16 mouse cellular contexts compared by ENCODE assay signal in the genomic region with DNA sequence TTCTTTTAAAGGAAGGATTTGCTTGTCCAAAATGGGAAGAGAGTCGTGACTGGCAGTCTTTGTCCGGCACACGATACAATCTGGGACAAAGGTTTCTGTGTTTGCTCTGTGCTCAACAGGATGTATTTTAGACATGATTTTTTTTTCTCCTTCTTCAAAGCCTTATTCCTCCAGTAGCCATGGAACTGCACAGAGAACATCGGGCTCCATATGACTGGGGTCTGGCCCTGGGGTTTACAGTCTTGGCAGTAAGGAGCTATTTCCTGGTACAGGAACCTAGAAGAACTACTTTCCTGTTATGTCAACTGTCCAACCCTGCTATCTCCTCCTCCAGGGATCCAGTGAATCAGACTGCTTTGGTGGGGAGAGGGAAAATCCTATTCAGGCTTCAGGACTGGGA. TPM values are rescaled to one million over a fixed set of nuclear protein-coding genes. Genes with fewer than 3 reads are reported as not detected.
A peak's percentile ranks its signal among the peaks of the same experiment; 100 is the strongest.
DNase-seq lines count a peak whose midpoint lies in the region; ATAC-seq lines count a peak whose summit lies in the region.
"Had no signal": no experiment of that assay in that cellular context is flagged by ENCODE, and none has a peak within 500 bp of the region (broad histone marks: within the 10 kb centered on the region; RNA-seq: fewer than 3 reads in every experiment).

No protein-coding gene starts in this region.

- 0 out of 2 replicates have a peak, but pooled peaks cover 2% of the 10 kb centered on the region for H3K27me3 ChIP-seq in forebrain, embryonic 10.5 days (ENCODE audit: poor library complexity, severe bottlenecking)
- no peaks in the 10 kb centered on the region for H3K27me3 ChIP-seq in forebrain, embryonic 14.5 days (replicated peaks; ENCODE audit: control insufficient read depth, insufficient read depth, low read length)
- H3K27me3 ChIP-seq in hindbrain, embryonic 12.5 days = no peaks in the 10 kb centered on the region
- no peaks in the 10 kb centered on the region for H3K27me3 ChIP-seq in hindbrain, embryonic 13.5 days
- no peaks in the 10 kb centered on the region for H3K27me3 ChIP-seq in neural tube, embryonic 11.5 days (ENCODE audit: control insufficient read depth, insufficient read depth, low read length)
- H3K27me3 ChIP-seq in neural tube, embryonic 15.5 days (replicated peaks) = no peaks in the 10 kb centered on the region
- H3K27me3 ChIP-seq: neural tube, embryonic 12.5 days had no signal

- no peaks in the 10 kb centered on the region for H3K9me3 ChIP-seq in forebrain, embryonic 10.5 days
- H3K9me3 ChIP-seq in forebrain, embryonic 14.5 days (replicated peaks; ENCODE audit: control insufficient read depth, low read length) = no peaks in the 10 kb centered on the region
- no peaks in the 10 kb centered on the region for H3K9me3 ChIP-seq in hindbrain, embryonic 12.5 days (replicated peaks)
- H3K9me3 ChIP-seq in hindbrain, embryonic 13.5 days = no peaks in the 10 kb centered on the region
- no peaks in the 10 kb centered on the region for H3K9me3 ChIP-seq in neural tube, embryonic 11.5 days (ENCODE audit: control insufficient read depth, low read length)
- no peaks in the 10 kb centered on the region for H3K9me3 ChIP-seq in neural tube, embryonic 15.5 days (replicated peaks)
- H3K9me3 ChIP-seq: neural tube, embryonic 12.5 days had no signal

- no peak overlapping the region for H3K9ac ChIP-seq in forebrain, embryonic 14.5 days (ENCODE audit: low read length)
- no peak overlapping the region for H3K9ac ChIP-seq in hindbrain, embryonic 12.5 days
- H3K9ac ChIP-seq in hindbrain, embryonic 13.5 days = no peak overlapping the region
- no peak overlapping the region for H3K9ac ChIP-seq in neural tube, embryonic 11.5 days (ENCODE audit: low read length)
- H3K9ac ChIP-seq in neural tube, embryonic 15.5 days (replicated peaks) = no peak overlapping the region
- H3K9ac ChIP-seq: neural tube, embryonic 12.5 days had no signal

- peaks cover 38% of the 10 kb centered on the region for H3K4me1 ChIP-seq in forebrain, embryonic 10.5 days
- no peaks in the 10 kb centered on the region for H3K4me1 ChIP-seq in forebrain, embryonic 14.5 days (ENCODE audit: control insufficient read depth, insufficient read depth, low read length)
- peaks cover 13% of the 10 kb centered on the region for H3K4me1 ChIP-seq in hindbrain, embryonic 12.5 days
- peaks cover 2% of the 10 kb centered on the region; the same call in 1 of the 2 replicates for H3K4me1 ChIP-seq in hindbrain, embryonic 13.5 days (replicated peaks)
- 0 out of 2 replicates have a peak, but pooled peaks cover 3% of the 10 kb centered on the region for H3K4me1 ChIP-seq in neural tube, embryonic 11.5 days (ENCODE audit: control insufficient read depth, insufficient read depth, low read length)
- peaks cover 4% of the 10 kb centered on the region; the same call in 1 of the 2 replicates for H3K4me1 ChIP-seq in neural tube, embryonic 15.5 days
- H3K4me1 ChIP-seq: neural tube, embryonic 12.5 days had no signal

- no peak overlapping the region for H3K4me2 ChIP-seq in forebrain, embryonic 14.5 days (ENCODE audit: low read length)
- no peak overlapping the region for H3K4me2 ChIP-seq in hindbrain, embryonic 12.5 days (replicated peaks)
- no peak overlapping the region for H3K4me2 ChIP-seq in hindbrain, embryonic 13.5 days
- H3K4me2 ChIP-seq in neural tube, embryonic 11.5 days (ENCODE audit: low read depth) = no peak overlapping the region
- no peak overlapping the region for H3K4me2 ChIP-seq in neural tube, embryonic 15.5 days
- H3K4me2 ChIP-seq: neural tube, embryonic 12.5 days had no signal

- H3K27ac ChIP-seq in forebrain, embryonic 10.5 days = peak overlapping the region; percentile 44; the same call in 1 of the 2 replicates
- H3K27ac ChIP-seq in forebrain, embryonic 14.5 days (ENCODE audit: low read depth, low read length) = no peak overlapping the region
- 0 out of 2 replicates have a peak overlapping the region, but pooled peaks have one; percentile 41 for H3K27ac ChIP-seq in hindbrain, embryonic 12.5 days
- no peak overlapping the region; the same call in none of the 2 replicates for H3K27ac ChIP-seq in hindbrain, embryonic 13.5 days
- H3K27ac ChIP-seq in neural tube, embryonic 11.5 days (ENCODE audit: low read depth, low read length) = peak overlapping the region; percentile 42; the same call in 1 of the 2 replicates
- H3K27ac ChIP-seq in neural tube, embryonic 15.5 days (replicated peaks) = 0 out of 2 replicates have a peak overlapping the region, but pooled peaks have one; percentile 41
- H3K27ac ChIP-seq: macrophage; neural tube, embryonic 12.5 days had no signal

- ATAC-seq in forebrain, embryonic 14.5 days = no peak
- no peak for ATAC-seq in hindbrain, embryonic 12.5 days (ENCODE audit: low FRiP score)
- ATAC-seq in hindbrain, embryonic 13.5 days (ENCODE audit: low FRiP score) = no peak
- no peak for ATAC-seq in neural tube, embryonic 11.5 days (ENCODE audit: insufficient read depth, low FRiP score, low TSS enrichment)
- ATAC-seq in neural tube, embryonic 15.5 days (ENCODE audit: low FRiP score) = no peak
- no peak for ATAC-seq in monocyte, adult 5-6 weeks (replicated peaks; ENCODE audit: insufficient number of reproducible peaks, low FRiP score, low TSS enrichment, poor library complexity, severe bottlenecking)

- H3K36me3 ChIP-seq in forebrain, embryonic 10.5 days (replicated peaks) = no peaks in the 10 kb centered on the region
- H3K36me3 ChIP-seq in forebrain, embryonic 14.5 days (ENCODE audit: control insufficient read depth, insufficient read depth, low read length) = no peaks in the 10 kb centered on the region
- no peaks in the 10 kb centered on the region for H3K36me3 ChIP-seq in hindbrain, embryonic 12.5 days
- no peaks in the 10 kb centered on the region for H3K36me3 ChIP-seq in hindbrain, embryonic 13.5 days
- H3K36me3 ChIP-seq in neural tube, embryonic 11.5 days (ENCODE audit: control insufficient read depth, insufficient read depth, low read length) = no peaks in the 10 kb centered on the region
- no peaks in the 10 kb centered on the region for H3K36me3 ChIP-seq in neural tube, embryonic 15.5 days
- H3K36me3 ChIP-seq: neural tube, embryonic 12.5 days had no signal

- DNase-seq in forebrain, embryonic 10.5 days (ENCODE audit: extremely low spot score, low spot score) = no peak
- no peak for DNase-seq in forebrain, embryonic 14.5 days (ENCODE audit: low spot score)
- no peak for DNase-seq in neural tube, embryonic 11.5 days (ENCODE audit: low spot score)
- DNase-seq in neural tube, embryonic 10.5 days (ENCODE audit: extremely low spot score, low spot score) = no peak
- DNase-seq: adrenal gland, postnatal 36 days; cerebellum, adult 11 months; gastrocnemius, postnatal 36 days; kidney, adult 18-20 months; right cerebral cortex, adult 18-20 months; thymus, postnatal 14 days had no signal

- no peak overlapping the region for H3K4me3 ChIP-seq in forebrain, embryonic 10.5 days
- H3K4me3 ChIP-seq in forebrain, embryonic 14.5 days (ENCODE audit: low read depth, low read length) = no peak overlapping the region
- H3K4me3 ChIP-seq in hindbrain, embryonic 12.5 days = no peak overlapping the region
- no peak overlapping the region for H3K4me3 ChIP-seq in hindbrain, embryonic 13.5 days
- no peak overlapping the region for H3K4me3 ChIP-seq in neural tube, embryonic 11.5 days (ENCODE audit: low read depth, low read length)
- H3K4me3 ChIP-seq in neural tube, embryonic 15.5 days (replicated peaks) = no peak overlapping the region
- H3K4me3 ChIP-seq: neural tube, embryonic 12.5 days had no signal

- WGBS in forebrain, embryonic 10.5 days = 74% methylated on average over 4 of the region's 4 CpGs
- 56% methylated on average over 4 of the region's 4 CpGs for WGBS in forebrain, embryonic 14.5 days
- WGBS in hindbrain, embryonic 12.5 days = 52% methylated on average over 4 of the region's 4 CpGs
- WGBS in hindbrain, embryonic 13.5 days = 56% methylated on average over 4 of the region's 4 CpGs
- 67% methylated on average over 4 of the region's 4 CpGs for WGBS in neural tube, embryonic 11.5 days
- 61% methylated on average over 4 of the region's 4 CpGs for WGBS in neural tube, embryonic 15.5 days

RNA-seq across cellular contexts. Expression of a gene that starts 22.6 kb away (rescaled TPM):
- polyA plus RNA-seq in forebrain, embryonic 10.5 days (2016; fragmentation: Nextera tagmentation; extraction: Ambion mirVana) = 26.6 and 28.3 TPM in 2 replicates
- polyA plus RNA-seq in forebrain, embryonic 14.5 days (2014; fragmentation: Nextera tagmentation; extraction: Ambion mirVana) = 55.6 and 77.6 TPM in 2 replicates
- 64.0 and 64.9 TPM in 2 replicates for polyA plus RNA-seq in hindbrain, embryonic 12.5 days (2016; fragmentation: Nextera tagmentation; extraction: Ambion mirVana)
- 49.0 and 52.0 TPM in 2 replicates for polyA plus RNA-seq in hindbrain, embryonic 13.5 days (2015; fragmentation: Nextera tagmentation; extraction: Ambion mirVana)
- polyA plus RNA-seq in neural tube, embryonic 11.5 days (2014; fragmentation: Nextera tagmentation; extraction: Ambion mirVana) = 83.7 and 96.1 TPM in 2 replicates
- polyA plus RNA-seq in neural tube, embryonic 15.5 days (2015; fragmentation: Nextera tagmentation; extraction: Ambion mirVana) = 62.0 and 63.7 TPM in 2 replicates
- not detected in 3 replicates for total RNA-seq in monocyte, adult 5-6 weeks (2017)
- polyA plus RNA-seq: macrophage had no signal

RNA-seq across cellular contexts. Expression of a gene that starts 47.1 kb away (rescaled TPM):
- 202 and 227 TPM in 2 replicates for polyA plus RNA-seq in forebrain, embryonic 10.5 days (2016; fragmentation: Nextera tagmentation; extraction: Ambion mirVana)
- 1,206 and 1,411 TPM in 2 replicates for polyA plus RNA-seq in forebrain, embryonic 14.5 days (2014; fragmentation: Nextera tagmentation; extraction: Ambion mirVana)
- polyA plus RNA-seq in hindbrain, embryonic 12.5 days (2016; fragmentation: Nextera tagmentation; extraction: Ambion mirVana) = 592 and 600 TPM in 2 replicates
- 1,231 and 1,258 TPM in 2 replicates for polyA plus RNA-seq in hindbrain, embryonic 13.5 days (2015; fragmentation: Nextera tagmentation; extraction: Ambion mirVana)
- polyA plus RNA-seq in neural tube, embryonic 11.5 days (2014; fragmentation: Nextera tagmentation; extraction: Ambion mirVana) = 435 and 490 TPM in 2 replicates
- 1,207 and 1,502 TPM in 2 replicates for polyA plus RNA-seq in neural tube, embryonic 15.5 days (2015; fragmentation: Nextera tagmentation; extraction: Ambion mirVana)
- not detected in 3 replicates for total RNA-seq in monocyte, adult 5-6 weeks (2017)
- polyA plus RNA-seq: macrophage had no signal

Comparison
In these comparisons a context has a peak if more than half of its experiments do, and no peak if none do; other contexts are left out.
1. H3K27ac ChIP-seq: peak in forebrain, embryonic 10.5 days (single experiment), hindbrain, embryonic 12.5 days (single experiment), neural tube, embryonic 11.5 days (single experiment) and neural tube, embryonic 15.5 days (single experiment); none in forebrain, embryonic 14.5 days (single experiment) and hindbrain, embryonic 13.5 days (single experiment).